Mouse (Mus musculus): ENCODE measurements at regions not wholly inside any gene's neighbourhood (a gene's known extent, or its start where the extent isn't known, plus 50 kb on each side); places are given as distances from the start of the nearest gene placed in this dataset.

- H3K9me3 ChIP-seq (replicated peaks; ENCODE audit: low read length) = no peaks in the 10 kb centered on the region
- no peak for TF ChIP-seq ELF1 (IDR thresholded peaks at IDR 0.05; ENCODE audit: low read depth, low read length)
- no peak for TF ChIP-seq CTCF (conservative IDR thresholded peaks at IDR 0.05 in 1 of 2, IDR thresholded peaks at IDR 0.05 in 1 of 2; ENCODE audit: low read depth in 2 of 2, low read length in 2 of 2)
- TF ChIP-seq NELFE (IDR thresholded peaks at IDR 0.05; ENCODE audit: low read depth, low read length) = no peak
- no peak for TF ChIP-seq ETS1 (conservative IDR thresholded peaks at IDR 0.05; ENCODE audit: low read depth, low read length)
- TF ChIP-seq MAFK (IDR thresholded peaks at IDR 0.05; ENCODE audit: insufficient replicate concordance, low read length) = no peak
- no peak for TF ChIP-seq TCF12 (IDR thresholded peaks at IDR 0.05; ENCODE audit: low read depth, low read length)
- TF ChIP-seq GABPA (IDR thresholded peaks at IDR 0.05; ENCODE audit: insufficient replicate concordance, low read depth, low read length) = no peak
- no peak for TF ChIP-seq MAX (IDR thresholded peaks at IDR 0.05; ENCODE audit: low read length)
- no peak for TF ChIP-seq USF2 (conservative IDR thresholded peaks at IDR 0.05; ENCODE audit: low read depth, low read length)
- no peak for TF ChIP-seq HCFC1 (IDR thresholded peaks at IDR 0.05; ENCODE audit: low read depth, low read length)
- no peak for TF ChIP-seq ZC3H11A (IDR thresholded peaks at IDR 0.05; ENCODE audit: low read depth, low read length)
- no peak for TF ChIP-seq TBP (conservative IDR thresholded peaks at IDR 0.05; ENCODE audit: low read depth, low read length)
- no peak for TF ChIP-seq JUN (IDR thresholded peaks at IDR 0.05; ENCODE audit: insufficient read depth, low read depth, low read length)
- dilution Hi-C loops (cut with MboI; ENCODE audit: extremely low pct_ligation_motif_present, extremely low pct_unique_long_range_greater_than_20kb, low sequenced_read_pairs) (no loop called here), in situ Hi-C loops (cut with MboI; ENCODE audit: low pct_ligation_motif_present, low pct_unique_long_range_greater_than_20kb, low sequenced_read_pairs) (no loop called here)
- H3K27me3 ChIP-seq (replicated peaks) = no peaks in the 10 kb centered on the region
- no peak overlapping the region for H3K9ac ChIP-seq (ENCODE audit: insufficient read depth, low read depth)
- no peak overlapping the region for H3K4me2 ChIP-seq (ENCODE audit: insufficient read depth, low read depth, poor library complexity, severe bottlenecking)
- no peaks in the 10 kb centered on the region for H3K36me3 ChIP-seq (replicated peaks in 1 of 2; ENCODE audit: control insufficient read depth in 1 of 2, insufficient read depth in 1 of 2, low read length in 1 of 2)
- H3K79me2 ChIP-seq (replicated peaks; ENCODE audit: control insufficient read depth, extremely low read depth, insufficient read depth, poor library complexity, severe bottlenecking) = no peaks in the 10 kb centered on the region
- no peak overlapping the region for H3K27ac ChIP-seq (ENCODE audit: insufficient read depth, low read depth)
- H3K4me3 ChIP-seq (replicated peaks in 1 of 3; ENCODE audit: low read depth in 2 of 3, low read length in 2 of 3, poor library complexity in 1 of 3) = no peak overlapping the region
- no peaks in the 10 kb centered on the region for H3K4me1 ChIP-seq (ENCODE audit: control insufficient read depth in 1 of 2, insufficient read depth in 2 of 2)
- DNase-seq (ENCODE audit: extremely low read depth) = no peak
Measured at GRCm38 (mm10) chr16:86015336-86015735, 113.7 kb upstream of the Adamts5 start.

DNA sequence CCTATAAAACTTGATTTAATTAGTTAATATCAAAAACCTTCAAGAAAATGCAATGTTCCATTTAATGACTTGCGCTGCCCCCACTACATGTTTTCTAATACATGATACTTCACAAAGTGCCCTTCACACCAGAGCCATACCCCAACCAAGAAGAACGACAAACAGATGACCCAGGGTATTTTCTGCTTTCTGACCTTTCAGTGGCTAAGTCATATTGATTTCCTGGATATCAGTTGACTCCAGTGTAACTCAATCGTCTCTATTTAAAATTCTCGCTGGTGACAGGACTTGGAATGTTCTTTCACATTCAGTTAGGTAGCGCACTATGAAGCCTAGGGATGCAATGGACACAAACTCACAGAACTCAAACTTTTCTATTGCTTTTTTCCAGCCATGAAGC lies 109.4 kb upstream of the Adamts5 start:
- Histone ChIP-seq H3K9ac (ENCODE audit: insufficient read depth, low read depth) (no peak overlapping the region), H3K4me3 (replicated peaks in 1 of 3; ENCODE audit: low read depth in 2 of 3, low read length in 2 of 3, poor library complexity in 1 of 3) (no peak overlapping the region), H3K27me3 (replicated peaks) (no peaks in the 10 kb centered on the region), H3K79me2 (replicated peaks; ENCODE audit: control insufficient read depth, extremely low read depth, insufficient read depth, poor library complexity, severe bottlenecking) (no peaks in the 10 kb centered on the region), H3K27ac (ENCODE audit: insufficient read depth, low read depth) (no peak overlapping the region), H3K9me3 (replicated peaks; ENCODE audit: low read length) (no peaks in the 10 kb centered on the region), H3K4me2 (ENCODE audit: insufficient read depth, low read depth, poor library complexity, severe bottlenecking) (no peak overlapping the region), H3K4me1 (ENCODE audit: control insufficient read depth in 1 of 2, insufficient read depth in 2 of 2) (no peaks in the 10 kb centered on the region), H3K36me3 (replicated peaks in 1 of 2; ENCODE audit: control insufficient read depth in 1 of 2, insufficient read depth in 1 of 2, low read length in 1 of 2) (no peaks in the 10 kb centered on the region)
- dilution Hi-C loops (cut with MboI; ENCODE audit: extremely low pct_ligation_motif_present, extremely low pct_unique_long_range_greater_than_20kb, low sequenced_read_pairs) (no loop called here), in situ Hi-C loops (cut with MboI; ENCODE audit: low pct_ligation_motif_present, low pct_unique_long_range_greater_than_20kb, low sequenced_read_pairs) (no loop called here)
- DNase-seq (ENCODE audit: extremely low read depth) = no peak
- no peak for TF ChIP-seq USF1 (IDR thresholded peaks at IDR 0.05; ENCODE audit: low read depth, low read length)
- TF ChIP-seq ELF1 (IDR thresholded peaks at IDR 0.05; ENCODE audit: low read depth, low read length) = no peak
- TF ChIP-seq MXI1 (IDR thresholded peaks at IDR 0.05; ENCODE audit: low read depth, low read length) = no peak
- TF ChIP-seq JUND (conservative IDR thresholded peaks at IDR 0.05; ENCODE audit: low read depth, low read length) = no peak
- TF ChIP-seq PAX5 (IDR thresholded peaks at IDR 0.05; ENCODE audit: low read length) = no peak
- no peak for TF ChIP-seq JUN (IDR thresholded peaks at IDR 0.05; ENCODE audit: insufficient read depth, low read depth, low read length)
- no peak for TF ChIP-seq ZKSCAN1 (IDR thresholded peaks at IDR 0.05; ENCODE audit: borderline replicate concordance, low read depth, low read length)
- TF ChIP-seq RCOR1 (conservative IDR thresholded peaks at IDR 0.05; ENCODE audit: low read depth, low read length) = no peak
- TF ChIP-seq TCF12 (IDR thresholded peaks at IDR 0.05; ENCODE audit: low read depth, low read length) = no peak
- TF ChIP-seq IRF4 (IDR thresholded peaks at IDR 0.05; ENCODE audit: low read depth, low read length) = no peak
- no peak for TF ChIP-seq RAD21 (IDR thresholded peaks at IDR 0.05; ENCODE audit: low read depth, low read length)
- no peak for TF ChIP-seq SIN3A (IDR thresholded peaks at IDR 0.05; ENCODE audit: low read length)
- TF ChIP-seq ETS1 (conservative IDR thresholded peaks at IDR 0.05; ENCODE audit: low read depth, low read length) = no peak
- TF ChIP-seq NRF1 (IDR thresholded peaks at IDR 0.05; ENCODE audit: low read depth, low read length) = no peak
- no peak for TF ChIP-seq ZC3H11A (IDR thresholded peaks at IDR 0.05; ENCODE audit: low read depth, low read length)
- TF ChIP-seq CHD2 (IDR thresholded peaks at IDR 0.05; ENCODE audit: low read length) = no peak
- no peak for TF ChIP-seq TBP (conservative IDR thresholded peaks at IDR 0.05; ENCODE audit: low read depth, low read length)
- no peak for TF ChIP-seq UBTF (IDR thresholded peaks at IDR 0.05; ENCODE audit: low read depth, low read length)
- no peak for TF ChIP-seq MEF2A (IDR thresholded peaks at IDR 0.05; ENCODE audit: borderline replicate concordance, low read depth, low read length)
- no peak for TF ChIP-seq POLR2AphosphoS2 (IDR thresholded peaks at IDR 0.05; ENCODE audit: low read depth, low read length)

All from CH12.LX (cell line).